Mouse (Mus musculus) heart, postnatal 4 days (tissue): Measurements from ENCODE around the gene Tns1. TPM values are rescaled to one million over a fixed set of nuclear protein-coding genes. Genes with fewer than 3 reads are reported as not detected.
A peak's percentile ranks its signal among the peaks of the same experiment; 100 is the strongest.

Experiments
- DNase-seq: peaks from one replicate; pipeline ENCODE4 v3.0.0; 2021
- total RNA-seq, 2 experiments: library from RNA; stranded (reverse); gene quantifications; 2 replicates each; pipeline ENCODE4 v1.2.3; 2021

Gene Tns1
- total RNA-seq, 2 experiments from 2014 or later: 463 to 468 TPM

DNA sequence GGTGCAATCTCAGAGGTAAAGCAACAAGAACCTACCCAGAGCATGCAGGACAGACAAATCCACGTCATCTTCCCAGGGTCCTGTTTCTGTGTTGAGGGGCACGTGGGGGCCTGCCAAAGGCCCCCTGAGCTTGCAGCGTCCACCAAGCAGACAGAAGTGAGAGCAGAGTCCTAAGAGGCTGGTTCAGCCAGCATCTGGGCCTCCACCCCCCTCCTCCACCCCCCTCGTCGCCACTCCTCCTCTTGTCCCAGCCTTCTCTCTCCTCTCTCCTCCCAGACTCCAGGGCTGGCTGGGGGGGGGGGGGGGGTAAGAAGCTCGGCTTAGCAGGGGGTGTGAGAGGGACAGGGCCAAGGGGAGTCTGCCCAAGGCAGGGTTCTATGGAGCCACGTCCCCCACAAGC is 33.1 kb downstream of the Tns1 start:
- no peak for DNase-seq

DNA sequence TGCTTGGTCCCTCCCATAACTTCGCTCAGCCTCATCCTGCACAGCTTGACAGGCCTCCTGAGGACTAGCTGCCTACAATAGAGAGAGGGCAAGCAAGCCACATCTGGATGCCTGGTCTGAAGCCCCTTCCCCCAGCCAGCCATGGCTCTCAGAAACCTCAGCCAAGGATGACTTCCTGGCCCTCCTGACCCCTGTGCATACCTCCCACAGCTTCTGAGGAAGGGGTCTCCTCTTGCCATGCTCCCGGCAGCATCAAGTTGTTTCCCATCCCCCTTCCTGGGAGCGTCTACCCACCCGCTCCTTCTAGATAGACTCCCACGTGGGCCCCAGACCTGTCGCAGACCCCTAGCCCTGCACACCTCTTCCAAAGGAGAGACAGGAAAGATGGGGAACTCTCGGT is 33.9 kb downstream of the Tns1 start:
- no peak for DNase-seq

- DNase-seq: no peak
Observed at GRCm38 (mm10) chr1:74088569-74088968, 35.7 kb downstream of the Tns1 start.

GRCm38 (mm10) chr1:74085566-74085965 is 38.7 kb downstream of the Tns1 start:
- DNase-seq: no peak

- DNase-seq: no peak
Observed at GRCm38 (mm10) chr1:74084752-74085151, 39.5 kb downstream of the Tns1 start.

DNA sequence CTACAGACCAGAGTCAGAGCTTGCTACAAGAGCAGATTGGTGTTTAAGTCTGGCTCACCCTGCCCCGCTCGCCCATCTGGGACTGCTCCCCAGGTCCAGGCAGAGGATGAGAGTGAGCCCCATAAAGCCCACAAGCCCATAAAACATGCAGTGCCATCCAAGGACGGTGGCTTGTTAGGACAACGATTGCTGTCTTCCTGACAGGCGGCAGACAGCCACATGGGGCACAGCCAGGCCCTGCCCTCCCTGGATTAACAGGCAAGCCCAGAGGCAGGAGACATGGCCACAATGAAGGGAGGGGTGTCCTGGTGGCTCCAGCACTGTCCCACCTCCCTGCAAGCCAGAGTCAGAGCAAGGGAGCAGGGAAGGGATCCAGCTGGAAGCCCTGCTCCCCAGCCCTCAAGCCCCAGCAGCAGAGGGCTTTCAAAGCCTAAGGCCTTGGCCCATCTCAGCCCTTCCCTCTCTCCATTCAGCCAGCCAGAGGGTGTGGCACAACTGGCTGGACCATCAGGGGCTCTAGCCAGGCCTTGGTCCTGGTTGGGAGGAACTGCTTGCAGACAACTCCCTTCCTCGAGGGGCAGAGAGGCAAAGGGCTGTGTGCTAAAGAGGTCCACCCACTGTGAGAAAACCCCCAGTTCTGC is 40.1 kb downstream of the Tns1 start:
- peak; percentile 54 for DNase-seq

- DNase-seq: peak; percentile 82
Observed at GRCm38 (mm10) chr1:74082841-74083463, 41.3 kb downstream of the Tns1 start.

GRCm38 (mm10) chr1:74081573-74081989 is 42.7 kb downstream of the Tns1 start:
- peak; percentile 35 for DNase-seq

DNA sequence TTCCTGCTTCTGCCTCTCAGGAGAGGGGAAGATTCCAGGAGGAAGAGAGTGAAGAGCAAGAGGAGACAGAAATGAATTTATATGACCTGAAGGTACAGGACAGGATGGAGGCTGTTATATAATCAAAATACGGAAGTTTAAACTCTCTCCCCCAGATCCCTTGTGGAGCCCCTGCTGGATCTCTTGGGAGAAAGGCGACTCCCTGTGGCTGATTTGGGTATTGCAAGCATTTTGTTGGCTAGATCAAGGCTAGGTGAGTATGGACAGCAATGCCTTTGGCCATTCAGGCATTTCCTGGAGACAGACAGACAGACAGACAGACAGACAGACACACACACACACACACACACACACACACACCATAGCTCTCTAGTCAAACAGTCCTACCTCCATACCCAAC is 46.9 kb downstream of the Tns1 start:
- DNase-seq: peak; percentile 94

GRCm38 (mm10) chr1:74076230-74076629 is 48.0 kb downstream of the Tns1 start:
- DNase-seq: no peak

DNA sequence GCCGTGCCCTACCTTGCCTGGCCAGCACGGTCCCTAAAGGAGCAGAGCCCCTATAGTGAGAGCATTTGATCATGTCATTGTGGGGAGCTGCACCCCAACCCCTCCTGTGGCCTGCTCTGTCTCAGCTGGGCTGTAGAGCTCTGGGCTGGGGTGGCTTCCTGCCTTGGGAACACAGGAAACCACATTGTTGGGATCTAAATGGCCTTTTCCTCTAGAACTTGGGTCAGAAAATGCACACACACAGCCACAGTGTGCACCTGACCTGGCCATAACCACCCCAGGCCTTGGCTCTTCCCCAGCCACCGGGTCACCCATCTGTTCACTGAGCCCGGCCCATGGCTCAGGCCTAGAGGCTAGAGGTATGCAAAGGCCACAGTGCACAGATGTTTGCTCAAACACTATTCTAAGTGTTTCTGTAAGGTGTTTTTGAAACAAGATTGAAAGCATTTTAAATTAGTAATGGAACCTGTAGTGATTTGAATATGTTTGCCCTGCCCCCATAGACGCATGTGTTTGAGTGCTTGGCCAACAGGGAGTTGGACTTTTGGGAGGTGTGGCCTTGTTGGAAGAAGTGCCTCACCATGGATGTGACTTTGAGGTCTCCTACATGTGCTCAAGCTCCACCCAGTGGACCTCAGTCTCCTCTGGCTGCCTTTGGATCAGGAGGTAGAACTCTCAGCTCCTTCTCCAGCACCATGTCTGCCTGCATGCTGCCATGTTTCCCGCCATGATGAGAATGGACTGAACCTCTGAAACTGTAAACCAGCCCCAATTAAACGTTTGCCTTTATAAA is 49.4 kb downstream of the Tns1 start:
- peak; percentile 37 for DNase-seq

DNA sequence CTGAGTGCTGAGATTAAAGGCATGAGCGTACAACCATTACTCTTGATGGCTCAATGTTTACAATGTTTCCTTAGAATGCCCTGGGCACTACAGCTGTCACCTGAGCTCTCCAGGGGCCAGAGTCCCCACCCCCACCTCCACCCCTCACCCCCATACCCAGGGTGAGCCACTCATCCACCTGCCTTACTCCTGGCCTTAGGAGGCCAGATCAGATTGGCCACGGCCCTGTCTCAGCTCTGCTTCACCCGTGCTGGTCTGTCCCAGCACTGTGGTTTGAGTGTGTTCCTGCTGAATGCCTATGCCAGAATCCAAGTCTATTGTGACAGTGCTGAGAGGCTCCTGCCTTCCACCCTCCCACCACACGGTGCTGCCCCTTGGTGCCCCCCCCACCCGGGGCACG is 50.5 kb downstream of the Tns1 start:
- DNase-seq: no peak

GRCm38 (mm10) chr1:74070745-74071144 is 53.5 kb downstream of the Tns1 start:
- DNase-seq: no peak

GRCm38 (mm10) chr1:74070001-74070551 is 54.2 kb downstream of the Tns1 start:
- peak; percentile 37 for DNase-seq

- peak; percentile 60 for DNase-seq
Observed at GRCm38 (mm10) chr1:74069085-74069835, 55.0 kb downstream of the Tns1 start.

GRCm38 (mm10) chr1:74068366-74069084 is 55.7 kb downstream of the Tns1 start:
- DNase-seq: peak; percentile 51

DNA sequence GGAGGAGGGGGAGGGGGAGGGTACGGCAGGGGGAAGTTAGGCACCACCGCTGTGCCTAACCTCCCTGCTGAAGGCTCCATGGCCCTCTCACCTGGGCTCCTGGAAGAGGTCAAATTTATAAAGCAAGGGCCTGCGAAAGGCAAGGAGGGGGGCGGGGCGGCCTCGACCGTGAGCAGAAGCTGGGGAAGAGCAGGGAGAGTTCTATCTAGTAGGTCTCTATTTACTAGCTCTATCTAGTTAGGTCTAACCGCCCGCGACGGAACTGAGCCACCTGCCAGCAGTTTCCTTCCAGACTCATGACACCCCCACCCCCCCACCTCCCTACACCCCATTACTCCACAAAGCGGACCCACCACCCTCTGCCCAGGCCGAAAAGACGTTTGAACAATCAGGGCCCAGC is 56.4 kb downstream of the Tns1 start:
- DNase-seq: no peak

GRCm38 (mm10) chr1:74066576-74066975 is 57.7 kb downstream of the Tns1 start:
- no peak for DNase-seq

GRCm38 (mm10) chr1:74066061-74066460 is 58.2 kb downstream of the Tns1 start:
- DNase-seq: peak; percentile 63

- no peak for DNase-seq
Observed at GRCm38 (mm10) chr1:74060046-74060445, 64.2 kb downstream of the Tns1 start.

GRCm38 (mm10) chr1:74059552-74059951 is 64.7 kb downstream of the Tns1 start:
- no peak for DNase-seq

DNA sequence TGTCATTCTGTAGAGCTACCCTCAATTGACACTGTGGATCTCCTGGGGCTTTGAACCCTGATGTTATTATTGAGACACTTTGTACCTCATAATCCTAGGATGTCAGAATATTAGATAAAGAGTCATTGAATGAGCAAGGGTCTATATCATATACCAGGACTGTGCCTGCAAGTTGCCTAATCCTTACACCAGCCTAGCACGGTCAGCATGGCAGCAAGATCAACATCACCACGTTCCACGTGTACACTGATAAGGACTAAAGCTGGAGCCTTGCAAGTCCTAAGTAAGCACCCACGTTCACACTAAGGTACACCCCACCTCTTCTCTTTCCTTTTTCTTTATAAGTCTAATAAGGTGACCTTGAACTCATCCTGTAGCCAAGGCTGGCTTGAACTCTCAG is 65.5 kb downstream of the Tns1 start:
- no peak for DNase-seq
